Mouse (Mus musculus) lung, embryonic 15.5 days (tissue): Measurements from ENCODE around the gene Acad11. TPM values are rescaled to one million over a fixed set of nuclear protein-coding genes. Genes with fewer than 3 reads are reported as not detected.

Source experiments
- ATAC-seq: fragments of 200-750 bp; cut with Nextera tagmentation; 2 replicates; pipeline ENCODE4 v1.8.0; 2017; ENCODE audit warnings: moderate number of reproducible peaks, borderline replicate concordance; ENCODE audit not compliant: low FRiP score, low TSS enrichment; ENCODE audit errors: extremely low read depth
- H3K27ac ChIP-seq: fragments of 300-500 bp; sonication (generic); 2 replicates; pipeline ENCODE4 v1.5.1; 2015; ENCODE audit warnings: moderate library complexity, mild to moderate bottlenecking, inconsistent platforms
- H3K27me3 ChIP-seq: fragments of 300-500 bp; sonication (generic); 2 replicates; pipeline ENCODE4 v1.6.1; 2015; ENCODE audit warnings: inconsistent platforms
- H3K36me3 ChIP-seq: fragments of 300-500 bp; sonication (generic); 2 replicates; pipeline ENCODE4 v1.6.1; 2015; ENCODE audit warnings: inconsistent platforms
- H3K4me1 ChIP-seq: fragments of 300-500 bp; sonication (generic); 2 replicates; pipeline ENCODE4 v1.6.1; 2015; ENCODE audit warnings: inconsistent platforms
- H3K4me2 ChIP-seq: fragments of 300-500 bp; sonication (generic); 2 replicates; pipeline ENCODE4 v1.6.1; 2015; ENCODE audit warnings: inconsistent platforms, mild to moderate bottlenecking, moderate library complexity
- H3K4me3 ChIP-seq: fragments of 300-500 bp; sonication (generic); 2 replicates; pipeline ENCODE4 v1.5.1; 2015; ENCODE audit warnings: mild to moderate bottlenecking, inconsistent platforms
- H3K9ac ChIP-seq: fragments of 300-500 bp; sonication (generic); 2 replicates; pipeline ENCODE4 v1.6.1; 2015; ENCODE audit warnings: inconsistent platforms
- H3K9me3 ChIP-seq: fragments of 300-500 bp; sonication (generic); 2 replicates; pipeline ENCODE4 v1.6.1; 2016; ENCODE audit warnings: inconsistent platforms
- WGBS: fragments of 180-500 bp; shearing (Covaris S2); methylation state at CpG from one replicate; pipeline ENCODE4 v1.1.7; 2015; 5-methylcytosine and 5-hydroxymethylcytosine counted together
- polyA plus RNA-seq: library from polyadenylated mRNA; unstranded; fragments of >200 nt; fragmentation: Nextera tagmentation; extraction: Ambion mirVana; gene quantifications from 2 replicates; pipeline ENCODE4 v1.2.1, GENCODE M21; 2015

The Acad11 gene
- polyA plus RNA-seq, 1 experiment from 2014 or later, result 10.8 TPM

DNA sequence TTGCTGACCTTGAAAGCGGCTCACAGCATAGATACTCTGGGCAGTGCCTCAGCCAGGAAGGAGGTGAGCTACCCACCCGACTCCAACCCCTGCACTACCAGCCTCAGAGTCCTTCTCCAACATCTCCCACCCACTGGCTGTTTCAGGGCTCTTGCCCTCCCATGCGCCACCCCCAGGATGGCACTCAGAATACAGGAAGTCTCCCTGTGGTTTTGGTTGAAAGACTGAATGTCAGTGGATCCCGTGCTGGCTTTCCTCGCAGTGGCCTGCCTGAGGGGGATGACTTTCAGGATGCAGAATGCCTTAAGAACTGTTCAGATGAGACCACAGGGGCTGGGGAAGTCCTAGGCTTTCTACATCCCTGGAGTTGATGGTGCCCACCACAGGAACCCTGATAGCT, 59.9 kb downstream of the Acad11 start:
- no peaks in the 10 kb centered on the region for H3K36me3 ChIP-seq
- H3K4me3 ChIP-seq, result no peak overlapping the region
- ATAC-seq, result no peak
- H3K27ac ChIP-seq, result no peak overlapping the region
- no peaks in the 10 kb centered on the region for H3K9me3 ChIP-seq
- 73% methylated on average over 5 of the region's 5 CpGs for WGBS
- no peak overlapping the region for H3K9ac ChIP-seq
- no peaks in the 10 kb centered on the region for H3K4me1 ChIP-seq
- no peaks in the 10 kb centered on the region for H3K27me3 ChIP-seq
- no peak overlapping the region for H3K4me2 ChIP-seq

DNA sequence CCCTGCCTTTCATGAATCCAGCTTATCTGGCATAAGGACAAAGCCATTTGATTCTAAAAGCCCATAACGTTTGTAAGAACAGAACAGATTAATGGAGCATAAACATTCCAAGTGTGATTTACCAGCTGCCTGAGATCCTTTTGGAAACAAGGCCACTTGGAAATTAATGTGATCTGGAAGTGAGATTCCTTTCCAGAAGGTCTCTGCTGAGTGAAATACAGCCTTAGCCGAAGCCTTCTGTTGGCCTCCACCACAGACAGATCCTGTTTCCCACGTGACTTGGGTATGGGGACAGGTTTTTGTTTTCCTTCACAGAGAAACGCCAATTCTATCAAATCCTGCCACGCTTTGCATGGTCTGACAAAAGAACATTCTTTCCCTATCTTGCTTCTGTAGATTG, 60.4 kb downstream of the Acad11 start:
- Histone ChIP-seq H3K36me3 (no peaks in the 10 kb centered on the region), H3K27me3 (no peaks in the 10 kb centered on the region), H3K4me1 (no peaks in the 10 kb centered on the region), H3K9ac (no peak overlapping the region), H3K27ac (no peak overlapping the region), H3K9me3 (no peaks in the 10 kb centered on the region), H3K4me2 (no peak overlapping the region), H3K4me3 (no peak overlapping the region)
- ATAC-seq, result no peak
- 31% methylated on average over 5 of the region's 5 CpGs for WGBS

DNA sequence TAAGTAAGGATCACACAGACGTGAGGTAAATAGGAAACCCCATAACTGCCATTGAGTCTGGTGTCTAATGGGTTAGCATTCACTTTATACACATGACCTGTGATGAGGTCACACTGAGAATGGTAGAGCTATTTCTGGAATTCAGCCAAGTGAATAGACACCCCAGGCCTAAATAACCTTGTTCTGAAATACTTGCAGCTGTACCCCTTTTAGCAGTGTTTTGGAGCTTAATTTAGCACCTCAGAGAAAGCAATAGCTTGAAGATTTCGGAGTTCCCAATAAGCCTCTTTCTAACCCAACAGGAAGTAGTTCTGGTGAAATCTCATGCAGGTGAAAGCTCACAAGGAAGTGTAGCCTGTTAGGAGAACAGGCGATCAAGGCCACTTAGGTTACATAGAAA, 63.7 kb downstream of the Acad11 start, which contains the start of gene Ackr4:
TSS of gene Ackr4 (minus strand) at position 101 of the 400 bp plus-strand sequence.
- no peak for ATAC-seq
- H3K4me1 ChIP-seq, result no peaks in the 10 kb centered on the region
- no peak within 1 kb of the TSS for H3K4me3 ChIP-seq
- H3K27me3 ChIP-seq, result no peaks in the 10 kb centered on the region
- no peak within 1 kb of the TSS for H3K27ac ChIP-seq
- WGBS, result 81% methylated on average over 3 of the region's 3 CpGs
- H3K4me2 ChIP-seq, result no peak within 1 kb of the TSS
- no peak within 1 kb of the TSS for H3K9ac ChIP-seq
- no peaks in the 10 kb centered on the region for H3K9me3 ChIP-seq
- no peaks in the 10 kb centered on the region for H3K36me3 ChIP-seq

DNA sequence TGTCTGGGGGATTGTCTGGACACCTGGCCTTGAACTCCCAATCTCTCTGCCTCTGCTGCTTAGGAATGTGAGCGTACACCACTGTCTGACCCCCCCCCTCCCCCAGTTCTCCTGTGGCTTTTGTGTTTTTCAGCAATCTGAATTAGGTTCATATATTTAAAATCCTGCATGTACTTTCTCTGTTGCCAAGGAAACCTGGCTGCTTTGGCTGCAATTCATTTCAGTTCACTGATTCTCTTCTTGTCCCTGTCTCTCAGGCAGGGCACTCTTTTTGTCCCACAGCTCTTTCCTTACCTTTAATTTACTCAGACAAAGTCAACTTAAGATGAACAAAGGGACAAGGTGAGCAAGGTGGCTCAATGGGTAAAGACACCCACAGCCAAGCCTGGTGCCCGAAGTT, 64.9 kb downstream of the Acad11 start:
- Histone ChIP-seq H3K9me3 (no peaks in the 10 kb centered on the region), H3K4me2 (no peak overlapping the region), H3K27me3 (no peaks in the 10 kb centered on the region), H3K36me3 (no peaks in the 10 kb centered on the region), H3K4me3 (no peak overlapping the region), H3K27ac (no peak overlapping the region), H3K4me1 (no peaks in the 10 kb centered on the region), H3K9ac (no peak overlapping the region)
- ATAC-seq, result no peak
- 61% methylated on average over 2 of the region's 2 CpGs for WGBS

DNA sequence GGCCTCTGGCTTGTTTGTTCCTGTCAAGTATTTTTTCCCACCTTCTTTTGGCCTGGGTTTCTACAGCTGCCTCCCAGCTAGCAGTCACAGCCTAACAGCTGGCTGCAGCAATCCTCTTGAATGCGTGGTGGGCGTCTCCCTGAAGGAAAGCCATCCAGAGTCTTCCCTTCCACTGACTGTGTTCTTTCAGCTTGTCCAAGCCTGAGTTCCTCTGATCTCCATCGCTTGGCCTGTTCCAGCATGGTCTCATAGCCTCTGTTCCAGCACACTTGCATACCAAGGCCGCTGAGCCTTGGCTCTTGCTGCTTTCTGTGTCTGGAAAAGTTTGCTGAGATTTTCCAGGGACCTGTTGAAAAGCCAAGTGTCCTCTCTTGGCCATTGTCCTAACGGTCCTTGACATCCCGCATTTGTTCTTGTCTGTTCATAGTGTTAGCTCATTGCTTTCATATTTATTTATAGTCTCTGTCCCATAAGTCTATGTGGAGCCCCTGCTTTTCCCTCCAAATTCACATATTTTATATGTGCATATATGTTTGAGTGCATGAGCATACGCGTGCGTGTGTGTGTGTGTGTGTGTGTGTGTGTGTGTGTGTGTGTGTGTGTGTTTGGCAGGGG, 67.1 kb downstream of the Acad11 start:
- ATAC-seq, result 0 out of 2 replicates have a peak, but pooled peaks have one; percentile 39
- H3K27me3 ChIP-seq, result no peaks in the 10 kb centered on the region
- no peaks in the 10 kb centered on the region for H3K9me3 ChIP-seq
- 70% methylated on average over 9 of the region's 9 CpGs for WGBS
- no peak overlapping the region for H3K4me3 ChIP-seq
- no peak overlapping the region for H3K4me2 ChIP-seq
- H3K27ac ChIP-seq, result no peak overlapping the region
- no peak overlapping the region for H3K9ac ChIP-seq
- no peaks in the 10 kb centered on the region for H3K4me1 ChIP-seq
- no peaks in the 10 kb centered on the region for H3K36me3 ChIP-seq

DNA sequence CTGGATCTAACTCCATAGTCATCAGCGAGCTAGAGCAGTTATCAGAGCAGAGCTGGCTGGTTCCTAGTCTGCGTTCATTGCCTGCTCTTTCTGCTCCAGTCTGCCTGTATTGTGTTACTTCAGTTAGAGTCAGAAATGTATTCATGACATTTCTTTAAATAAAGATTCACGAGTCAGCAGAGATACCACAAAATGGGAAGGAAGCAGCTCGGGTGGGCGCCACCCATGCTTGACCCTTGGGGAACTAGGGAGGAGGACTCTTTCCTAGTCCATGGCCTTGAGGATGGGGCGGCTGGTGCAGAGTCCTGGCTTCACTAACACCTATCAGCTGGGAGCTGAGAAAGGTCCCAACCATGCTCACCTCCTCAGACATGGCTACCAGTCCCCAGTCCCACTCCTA, 77.2 kb downstream of the Acad11 start:
- no peak for ATAC-seq
- Histone ChIP-seq H3K4me1 (no peaks in the 10 kb centered on the region), H3K9me3 (no peaks in the 10 kb centered on the region), H3K4me2 (no peak overlapping the region), H3K36me3 (no peaks in the 10 kb centered on the region), H3K27me3 (no peaks in the 10 kb centered on the region), H3K4me3 (no peak overlapping the region), H3K27ac (no peak overlapping the region), H3K9ac (no peak overlapping the region)
- 79% methylated on average over 6 of the region's 6 CpGs for WGBS

DNA sequence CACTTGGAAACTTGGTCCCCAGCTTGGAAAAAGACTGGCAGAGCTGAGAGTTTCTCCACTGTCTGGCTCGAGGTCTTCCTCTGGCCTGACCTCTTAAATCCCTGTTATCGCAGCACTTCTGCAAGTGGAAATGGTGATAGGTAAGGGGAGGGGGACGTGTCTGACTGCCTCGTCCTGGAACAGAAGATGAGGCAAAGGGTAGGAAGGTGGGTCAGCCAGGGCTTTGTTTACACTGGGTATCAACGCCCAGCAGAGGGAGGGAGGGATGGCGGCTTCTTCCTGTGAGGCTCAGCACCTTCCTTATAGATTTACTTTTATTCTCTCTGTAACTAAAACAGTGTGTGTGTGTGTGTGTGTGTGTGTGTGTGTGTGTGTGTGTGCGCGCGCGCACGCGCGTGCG, 79.6 kb downstream of the Acad11 start:
- no peak overlapping the region for H3K4me2 ChIP-seq
- H3K9me3 ChIP-seq, result no peaks in the 10 kb centered on the region
- H3K27me3 ChIP-seq, result no peaks in the 10 kb centered on the region
- no peak overlapping the region for H3K9ac ChIP-seq
- no peaks in the 10 kb centered on the region for H3K4me1 ChIP-seq
- H3K27ac ChIP-seq, result no peak overlapping the region
- no peak for ATAC-seq
- WGBS, result 65% methylated on average over 14 of the region's 14 CpGs
- H3K4me3 ChIP-seq, result no peak overlapping the region
- no peaks in the 10 kb centered on the region for H3K36me3 ChIP-seq

DNA sequence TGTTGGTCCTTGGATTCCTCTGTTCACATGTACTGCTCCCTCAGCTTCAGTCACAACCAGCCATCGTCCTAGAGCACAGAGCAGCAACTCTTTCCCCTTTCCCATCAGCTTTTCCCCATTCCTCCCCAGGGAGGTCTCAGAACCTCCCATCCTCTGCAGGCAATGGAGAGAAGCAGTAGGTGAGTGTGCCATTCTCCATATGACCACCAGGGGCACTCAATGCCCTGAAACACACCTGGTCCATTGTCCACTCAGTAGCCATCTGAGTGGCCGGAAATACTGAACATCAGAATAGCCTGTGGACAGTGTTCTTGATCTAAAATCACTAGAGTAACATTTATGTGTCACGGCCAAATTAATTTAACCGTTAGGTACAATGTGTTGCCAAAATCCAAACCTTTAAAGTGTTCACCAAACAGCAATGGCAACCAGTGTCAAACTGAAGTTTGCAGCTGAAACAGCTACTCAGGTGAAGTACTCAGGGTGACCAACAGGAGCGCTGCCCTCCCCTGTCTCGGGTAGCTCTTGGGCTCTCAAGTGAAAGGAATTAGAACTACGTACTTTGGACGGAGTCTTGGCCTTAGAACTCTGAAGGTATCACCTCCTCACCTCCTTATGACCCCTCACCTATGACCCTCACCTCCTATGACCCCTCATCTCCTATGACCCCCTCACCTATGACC, 81.3 kb downstream of the Acad11 start:
- no peak for ATAC-seq
- WGBS, result 79% methylated on average over 8 of the region's 8 CpGs

DNA sequence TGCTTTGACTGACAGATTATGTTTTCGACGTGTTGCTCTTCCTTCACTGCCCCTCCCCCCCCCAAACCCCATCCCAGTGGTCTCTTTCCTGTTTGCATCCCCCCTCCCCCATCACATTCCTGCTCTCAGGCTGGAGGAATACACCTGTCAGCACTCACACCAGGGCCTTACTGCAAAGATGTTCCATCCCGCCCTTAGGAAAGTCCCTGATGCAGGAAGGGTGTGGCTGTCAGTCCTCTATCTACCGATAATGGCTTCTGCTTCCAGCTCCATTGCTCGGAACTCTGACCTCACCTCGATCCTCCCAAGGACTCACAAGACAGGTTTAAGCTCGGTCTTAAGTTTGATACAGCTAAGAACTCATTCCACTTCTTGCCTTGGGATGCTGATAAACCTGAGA, 83.5 kb downstream of the Acad11 start:
- Histone ChIP-seq H3K4me2 (no peak overlapping the region), H3K36me3 (peaks cover 14% of the 10 kb centered on the region), H3K27ac (no peak overlapping the region), H3K9ac (no peak overlapping the region), H3K9me3 (no peaks in the 10 kb centered on the region), H3K4me3 (no peak overlapping the region), H3K4me1 (no peaks in the 10 kb centered on the region), H3K27me3 (no peaks in the 10 kb centered on the region)
- 67% methylated on average over 7 of the region's 7 CpGs for WGBS
- ATAC-seq, result no peak

More for the DNA sequence above, 81.3 kb downstream of the Acad11 start:
- no peaks in the 10 kb centered on the region for H3K4me1 ChIP-seq
- no peaks in the 10 kb centered on the region for H3K36me3 ChIP-seq
- H3K9me3 ChIP-seq, result no peaks in the 10 kb centered on the region
- no peak overlapping the region for H3K4me3 ChIP-seq
- H3K9ac ChIP-seq, result no peak overlapping the region
- no peak overlapping the region for H3K27ac ChIP-seq
- H3K27me3 ChIP-seq, result no peaks in the 10 kb centered on the region
- no peak overlapping the region for H3K4me2 ChIP-seq

DNA sequence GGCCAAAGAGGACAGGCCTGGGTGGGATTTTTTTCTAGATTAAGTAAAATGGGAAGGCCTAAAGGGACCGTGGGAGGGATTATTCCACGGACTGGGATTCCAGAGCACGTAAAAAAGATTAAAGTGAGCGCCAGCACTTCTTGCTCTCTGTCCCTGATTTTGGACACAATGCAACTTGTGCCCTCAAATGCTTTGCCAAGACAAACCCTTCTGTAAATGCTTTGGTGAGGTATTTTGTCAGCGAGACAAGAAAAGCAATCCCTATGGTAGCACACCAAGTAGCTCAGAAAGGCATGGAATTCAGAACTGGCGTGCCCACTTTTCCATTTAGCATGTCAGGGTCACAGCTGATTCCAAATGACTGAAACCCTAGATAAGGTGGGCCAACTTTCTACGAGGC, 85.8 kb downstream of the Acad11 start:
- H3K9me3 ChIP-seq, result no peaks in the 10 kb centered on the region
- H3K27ac ChIP-seq, result no peak overlapping the region
- H3K27me3 ChIP-seq, result no peaks in the 10 kb centered on the region
- peaks cover 35% of the 10 kb centered on the region for H3K36me3 ChIP-seq
- H3K9ac ChIP-seq, result no peak overlapping the region
- ATAC-seq, result no peak
- H3K4me1 ChIP-seq, result no peaks in the 10 kb centered on the region
- no peak overlapping the region for H3K4me2 ChIP-seq
- no peak overlapping the region for H3K4me3 ChIP-seq
- WGBS, result 86% methylated on average over 7 of the region's 7 CpGs

DNA sequence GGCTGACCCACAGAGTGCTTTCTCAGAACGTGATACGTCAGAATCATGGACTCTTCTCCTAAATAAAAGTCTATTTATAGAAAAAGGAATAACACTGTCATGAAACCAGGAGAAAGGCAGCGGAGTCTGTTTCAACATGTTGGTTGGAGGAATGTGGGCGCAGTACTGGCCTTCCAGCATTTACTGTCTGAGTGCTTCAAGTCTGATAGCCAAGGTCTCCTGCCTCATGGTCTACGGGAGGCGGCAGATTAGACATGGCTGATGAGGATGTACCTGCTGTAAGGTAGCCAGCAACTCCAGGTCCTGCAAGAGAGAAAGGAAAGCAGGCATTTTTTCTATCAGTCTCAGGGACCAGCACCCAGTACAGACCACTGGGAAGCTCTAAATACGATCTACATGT, 88.9 kb downstream of the Acad11 start:
- no peak for ATAC-seq
- Histone ChIP-seq H3K9ac (no peak overlapping the region), H3K4me2 (no peak overlapping the region), H3K4me3 (no peak overlapping the region), H3K27me3 (no peaks in the 10 kb centered on the region), H3K4me1 (no peaks in the 10 kb centered on the region), H3K36me3 (peaks cover 64% of the 10 kb centered on the region), H3K27ac (no peak overlapping the region), H3K9me3 (no peaks in the 10 kb centered on the region)
- 92% methylated on average over 7 of the region's 7 CpGs for WGBS

DNA sequence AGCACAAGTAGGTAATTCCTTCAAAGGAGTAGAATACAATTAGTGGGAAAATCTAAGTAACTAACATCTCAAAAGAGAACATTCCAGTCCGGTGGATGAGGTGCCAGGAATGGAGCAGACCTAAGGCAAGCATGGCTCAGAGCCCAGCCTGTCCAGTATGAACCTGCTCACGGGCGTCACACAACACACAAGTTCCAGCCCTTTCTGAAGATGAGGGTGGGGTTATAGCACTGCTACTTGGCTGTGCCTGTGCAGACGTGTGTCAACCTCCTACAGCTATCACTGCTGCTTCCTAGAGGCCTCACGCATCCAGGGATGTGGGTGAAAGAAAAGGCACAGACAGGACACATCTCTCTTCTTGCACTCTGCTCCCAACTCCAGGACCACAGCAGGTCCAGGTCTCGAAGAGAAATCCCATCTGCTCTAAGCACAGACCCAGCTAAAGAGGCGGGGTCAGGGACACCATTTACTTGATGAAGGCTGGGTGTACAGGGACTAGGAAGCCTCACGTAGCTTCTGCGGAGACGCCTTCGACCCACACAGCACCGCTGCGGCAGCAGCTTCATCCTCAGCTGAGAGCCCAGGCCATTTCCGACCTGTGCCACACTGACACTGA, 92.0 kb downstream of the Acad11 start:
- ATAC-seq, result 0 out of 2 replicates have a peak, but pooled peaks have one; percentile 14
- WGBS, result 91% methylated on average over 14 of the region's 14 CpGs
- Histone ChIP-seq H3K9me3 (no peaks in the 10 kb centered on the region), H3K27ac (no peak overlapping the region), H3K9ac (no peak overlapping the region), H3K4me3 (no peak overlapping the region), H3K4me2 (no peak overlapping the region), H3K27me3 (no peaks in the 10 kb centered on the region), H3K36me3 (peaks cover 91% of the 10 kb centered on the region), H3K4me1 (no peaks in the 10 kb centered on the region)
